Mouse (Mus musculus) cerebellum, postnatal 4 days (tissue): ENCODE measurements around the gene Nfib.

Source experiments
- DNase-seq, 2 experiments: peaks; one replicate each; pipeline ENCODE4 v3.0.0; 2022; ENCODE audit warnings: low spot score in 2 of 2, mixed read lengths in 1 of 2

The Nfib gene

GRCm38 (mm10) chr4:82704841-82705794 is at the start of gene Nfib:
Gene Nfib, minus strand, starts transcription at chr4:82705750.
- DNase-seq = no peak

GRCm38 (mm10) chr4:82735764-82736163 is 30.2 kb upstream of the Nfib start:
- no peak for DNase-seq

DNA sequence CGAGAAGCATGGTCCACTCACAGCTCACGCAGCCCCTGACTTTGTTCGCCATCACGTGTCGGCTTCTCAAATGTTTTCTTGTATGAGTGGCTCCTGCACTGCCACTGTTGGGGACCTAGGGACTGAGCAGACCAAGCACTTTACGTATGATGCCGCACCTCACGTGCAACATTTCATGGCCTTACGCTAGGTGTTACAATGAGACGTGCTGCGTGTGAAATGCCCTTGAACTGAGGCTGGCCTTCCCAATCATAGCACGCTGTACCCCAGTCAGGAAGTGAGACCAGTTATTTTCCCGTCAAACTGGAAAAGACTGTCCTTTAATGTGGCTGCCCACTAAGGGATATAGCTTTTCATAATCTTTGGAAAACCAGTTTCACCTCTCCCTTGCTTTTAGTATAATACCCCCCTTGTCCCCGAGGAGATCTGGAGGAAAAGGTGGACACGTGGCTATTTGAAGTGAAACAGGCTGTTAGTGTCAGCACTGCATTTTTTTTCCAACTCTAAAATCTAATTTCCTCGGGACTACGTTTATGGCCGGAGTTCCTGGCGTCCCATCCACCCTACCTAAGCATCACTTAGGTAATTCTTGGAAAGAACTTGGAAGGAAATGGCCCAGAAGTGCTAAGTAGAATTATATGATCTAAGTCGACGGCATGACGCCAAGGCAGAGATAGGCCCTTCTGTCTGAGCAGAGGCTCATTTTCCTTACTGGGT is 29.4 kb upstream of the Nfib start:
- no peak for DNase-seq

- DNase-seq = no peak
Measured at GRCm38 (mm10) chr4:82734348-82734747, 28.8 kb upstream of the Nfib start.

DNA sequence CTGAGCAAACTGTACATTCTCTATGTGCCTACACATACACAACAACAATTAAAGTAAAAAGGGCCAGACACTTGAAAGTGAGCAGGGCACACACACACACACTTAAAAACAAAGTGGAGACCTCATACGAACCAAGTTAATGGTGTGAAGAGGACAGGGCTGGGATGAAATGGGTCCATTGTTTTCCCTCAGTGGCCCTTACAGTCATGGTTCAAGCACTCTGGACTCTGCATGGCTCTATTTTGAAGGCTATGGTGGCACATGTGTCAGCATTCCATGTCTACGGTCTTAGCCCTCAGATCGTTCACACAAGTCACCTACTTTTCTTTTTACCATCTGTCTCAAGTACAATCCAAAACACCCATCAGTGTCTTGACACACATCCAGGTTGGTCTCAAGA is 28.1 kb upstream of the Nfib start:
- no peak for DNase-seq

DNA sequence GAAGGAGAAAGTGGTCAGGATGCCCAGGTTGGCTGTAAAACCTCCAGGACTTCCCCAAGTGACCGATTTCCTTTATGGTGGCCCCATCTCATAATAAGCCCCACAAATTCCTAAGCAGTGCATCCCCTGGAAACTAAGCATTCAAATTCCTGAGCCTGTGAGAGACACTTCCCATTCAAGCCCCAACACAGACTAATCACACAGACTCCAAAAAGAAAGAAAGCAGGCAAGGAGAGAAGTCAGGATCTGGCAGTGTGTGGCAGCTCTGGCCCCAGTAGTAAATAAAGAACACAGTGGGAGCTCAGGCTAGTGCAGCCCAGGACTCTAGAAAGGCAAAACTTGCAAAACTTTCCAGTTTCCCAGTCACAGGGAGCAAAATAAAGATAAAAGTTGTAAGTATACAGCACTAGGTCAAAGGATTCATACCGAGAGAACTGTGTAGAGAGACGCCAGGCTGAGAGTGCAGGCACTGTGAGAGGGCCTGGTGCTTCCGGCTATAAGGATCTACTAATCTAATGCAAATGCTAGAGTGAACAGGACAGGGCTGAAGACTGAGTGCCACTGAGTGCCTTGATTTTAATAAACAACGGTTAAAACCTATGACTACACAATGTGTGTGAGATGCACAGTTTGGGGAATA is 24.8 kb upstream of the Nfib start:
- DNase-seq = no peak

DNA sequence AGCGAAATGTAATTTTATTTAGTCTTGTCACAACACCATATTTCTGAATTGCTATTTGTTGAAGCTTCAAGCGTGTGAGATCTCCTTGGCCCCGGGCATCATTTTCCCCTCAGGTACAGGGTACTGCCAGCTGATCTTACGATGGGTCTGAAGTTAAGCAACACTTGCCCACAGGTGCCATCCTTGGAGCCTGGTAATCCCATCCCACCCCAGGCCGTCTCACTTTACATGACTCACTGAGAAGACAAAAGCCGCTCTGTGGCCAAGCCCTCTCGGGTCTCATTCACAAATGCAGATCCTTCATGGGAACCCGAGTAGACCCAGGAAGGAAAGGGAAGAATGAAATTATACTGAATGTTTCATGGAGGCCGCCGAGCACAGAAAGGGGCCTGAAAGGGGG is 18.5 kb upstream of the Nfib start:
- DNase-seq = no peak

DNA sequence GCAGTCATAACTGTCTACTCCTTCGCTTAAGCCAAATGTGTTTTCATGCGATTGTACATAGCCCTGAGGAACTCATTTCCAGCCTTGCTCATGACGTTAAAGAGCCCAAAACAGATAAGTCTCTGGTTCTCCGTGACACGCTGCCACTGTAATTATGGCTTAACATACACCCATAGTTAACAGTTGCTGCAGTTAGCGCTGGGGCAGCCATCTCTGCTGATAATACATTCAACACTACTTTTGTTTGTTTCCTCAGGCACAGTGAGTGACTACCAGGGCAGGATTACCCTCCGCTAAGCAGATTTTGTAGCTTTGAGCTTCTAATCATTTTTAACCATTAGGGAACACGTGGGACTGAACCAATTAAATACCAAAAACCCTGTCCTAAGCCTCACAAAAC is 17.5 kb upstream of the Nfib start:
- no peak for DNase-seq

- DNase-seq = no peak
Measured at GRCm38 (mm10) chr4:82715833-82716232, 10.3 kb upstream of the Nfib start.

DNA sequence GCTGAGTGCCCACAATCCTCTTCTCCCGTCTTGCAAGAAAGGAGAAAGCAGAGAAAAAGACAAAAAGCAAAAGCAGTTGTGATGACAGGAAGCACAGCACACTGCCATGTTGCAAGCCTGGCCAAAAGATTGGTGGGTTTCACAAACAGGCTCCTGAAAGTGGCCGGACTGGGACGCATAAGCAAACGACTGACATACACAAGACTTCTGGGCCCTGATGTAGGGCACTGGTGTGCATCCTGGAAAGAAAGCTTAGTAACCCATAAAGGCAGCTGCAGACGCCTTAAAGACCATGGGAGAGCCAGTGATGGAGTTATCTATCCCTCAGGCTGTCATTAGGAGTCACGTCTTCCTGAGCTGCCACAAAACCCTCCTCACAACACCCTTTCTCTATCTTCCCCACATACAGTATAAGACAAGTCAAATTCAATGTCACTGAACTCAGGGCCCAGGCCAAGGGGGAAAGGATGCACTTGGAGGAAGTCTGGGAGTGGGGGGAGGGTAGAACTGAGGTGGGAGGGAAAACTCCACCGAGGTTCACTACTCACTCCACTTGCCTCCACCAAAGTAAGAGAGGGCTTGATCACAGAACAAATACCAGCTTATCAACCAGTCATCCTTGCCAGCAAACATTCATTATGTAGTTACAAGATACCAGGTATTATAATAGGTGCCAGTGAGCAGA is 6.2 kb upstream of the Nfib start:
- no peak for DNase-seq

DNA sequence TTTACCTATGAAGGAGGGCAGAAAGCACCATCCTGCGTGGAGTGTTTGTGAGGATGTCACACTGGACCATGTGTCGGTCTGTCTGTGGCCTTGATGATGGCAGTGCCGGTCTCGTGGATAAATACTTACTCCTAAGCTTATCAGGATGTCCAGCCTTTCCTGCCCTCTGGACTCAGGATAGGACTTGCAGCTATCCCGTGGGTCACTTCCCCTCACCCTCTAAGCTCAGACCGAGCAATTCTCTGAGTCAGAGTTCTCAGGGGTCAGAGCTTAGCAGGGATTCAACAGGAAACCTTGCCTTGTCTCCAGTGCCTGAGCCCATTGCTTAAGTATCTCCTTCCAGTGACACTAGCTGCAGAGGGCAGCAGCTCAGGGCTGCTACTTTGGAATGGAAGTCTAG is 4.1 kb upstream of the Nfib start:
- DNase-seq = no peak

DNA sequence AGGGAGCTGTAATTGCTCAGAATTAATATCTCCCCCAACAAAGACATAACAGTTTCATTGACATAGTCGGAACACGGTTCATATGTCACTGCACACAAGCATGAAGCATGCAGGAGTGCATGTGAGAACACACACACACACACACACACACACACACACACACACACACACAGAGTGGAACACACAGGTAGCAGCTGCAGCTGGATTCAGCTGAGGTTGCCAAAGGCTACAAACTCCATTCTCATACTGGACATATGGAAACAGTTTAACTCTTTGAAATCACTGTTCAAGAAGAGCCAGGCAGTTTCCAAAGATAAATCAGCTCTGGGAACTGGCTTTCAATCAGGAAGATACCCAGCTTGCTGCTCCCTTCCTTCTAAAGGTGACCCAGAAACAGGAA is 462 bp upstream of the Nfib start:
- no peak for DNase-seq

DNA sequence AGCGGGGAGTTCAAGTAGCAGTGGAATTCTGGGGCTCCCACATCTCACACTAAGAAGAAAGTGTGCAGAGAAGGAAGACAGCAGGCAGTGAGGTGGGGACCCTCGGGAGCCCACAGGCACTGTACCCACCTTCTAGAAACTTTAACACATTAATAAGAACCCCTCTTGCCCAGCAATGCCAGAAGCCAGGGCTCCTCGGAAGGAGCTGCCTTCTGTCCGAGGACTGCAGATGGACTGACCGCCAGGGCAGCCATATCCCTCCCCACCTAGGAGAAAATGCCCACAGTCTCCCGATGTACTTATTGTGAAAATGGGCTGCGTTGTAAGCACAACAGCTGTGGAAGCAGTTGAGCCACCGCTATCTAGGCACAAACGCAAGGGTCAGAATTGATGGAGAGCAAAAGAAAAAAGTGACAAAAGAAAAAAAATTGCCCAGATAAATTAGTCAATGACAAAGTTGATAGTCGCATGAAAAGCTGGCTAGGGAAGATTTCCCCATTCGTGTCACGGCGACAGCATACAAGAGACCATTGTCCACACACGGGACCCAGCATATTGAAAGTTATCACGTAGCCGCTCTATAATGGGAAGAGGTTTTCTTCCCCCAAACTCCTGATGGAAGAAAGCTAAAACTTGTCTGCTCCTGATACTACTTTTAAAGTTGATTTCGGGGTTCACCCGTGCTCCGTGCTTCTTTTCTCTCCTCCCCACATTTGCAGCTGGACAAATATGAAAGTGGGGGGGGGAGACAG is 1.3 kb downstream of the Nfib start:
- DNase-seq = no peak

DNA sequence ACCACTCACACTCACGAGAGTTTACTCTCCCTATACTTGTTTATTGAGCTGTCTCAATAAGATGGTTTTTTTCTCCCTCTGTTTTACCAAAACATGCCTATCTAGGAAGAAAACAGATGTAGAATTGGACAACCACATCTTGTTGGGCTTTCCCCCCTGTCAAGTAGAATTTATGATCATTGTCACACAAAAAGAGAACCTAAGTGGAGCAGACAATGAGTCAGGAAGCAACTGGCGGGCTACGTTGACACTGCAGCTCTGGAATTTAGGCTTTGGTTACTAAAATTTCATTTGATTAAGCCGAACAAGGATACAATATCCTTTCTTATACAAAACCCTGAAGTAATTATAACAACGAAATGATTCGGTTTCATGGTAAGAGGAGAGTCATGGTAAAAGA is 2.7 kb downstream of the Nfib start:
- no peak for DNase-seq

- DNase-seq = no peak
Measured at GRCm38 (mm10) chr4:82699504-82699903, 6.0 kb downstream of the Nfib start.

GRCm38 (mm10) chr4:82698616-82699015 is 6.9 kb downstream of the Nfib start:
- no peak for DNase-seq

DNA sequence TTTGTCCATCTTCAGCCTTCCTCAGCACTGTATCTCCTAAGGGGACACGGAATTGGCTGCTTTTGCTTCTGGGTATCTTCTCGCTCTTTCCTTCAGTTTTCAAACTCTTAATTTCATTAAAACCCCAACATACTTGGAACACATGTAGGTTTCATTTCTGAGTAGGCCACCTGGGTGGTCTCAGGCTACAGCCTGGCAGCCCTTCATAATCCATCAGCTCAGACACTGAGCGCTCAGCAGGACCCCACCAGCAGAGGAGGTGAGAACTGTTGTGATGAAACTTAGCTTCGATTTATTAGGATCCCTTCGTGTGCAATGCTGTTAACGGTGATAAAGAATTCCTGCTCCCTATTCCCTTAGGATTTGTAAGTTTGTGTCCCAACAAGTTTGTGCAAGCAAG is 8.4 kb downstream of the Nfib start:
- no peak for DNase-seq

GRCm38 (mm10) chr4:82695760-82696501 is 9.6 kb downstream of the Nfib start:
- no peak for DNase-seq

DNA sequence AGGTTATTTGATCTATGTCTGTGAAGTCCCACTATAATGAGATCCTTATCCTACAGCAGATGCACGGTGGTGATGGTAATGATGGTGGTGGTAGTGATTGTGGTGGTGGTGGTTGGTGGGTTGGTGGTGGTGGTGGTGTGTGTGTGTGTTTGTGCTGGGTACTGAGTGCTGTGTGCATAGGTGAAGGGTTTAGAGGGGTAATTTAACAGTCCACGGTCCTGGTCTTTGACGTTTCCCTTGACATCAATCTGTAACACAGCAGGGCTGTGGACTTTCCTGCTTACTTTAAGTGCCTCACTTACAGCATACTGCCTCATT is 13.6 kb downstream of the Nfib start:
- no peak for DNase-seq

- no peak for DNase-seq
Measured at GRCm38 (mm10) chr4:82691126-82692008, 14.2 kb downstream of the Nfib start.
